Mouse (Mus musculus) megakaryocyte, adult 5-6 weeks (primary cell): Measurements from ENCODE around the gene Plekhg1. TPM values are rescaled to one million over a fixed set of nuclear protein-coding genes. Genes with fewer than 3 reads are reported as not detected.

Experiments used
- ATAC-seq: 2 replicates; pipeline ENCODE4 v1.8.0; 2016; ENCODE audit warnings: mild to moderate bottlenecking, inconsistent platforms; ENCODE audit not compliant: poor library complexity, severe bottlenecking
- total RNA-seq, 2 experiments: library from RNA; stranded (forward) in 1 of 2; stranded (reverse) in 1 of 2; fragments of 153-499, 151-499 nt in 1 of 2; fragments of 221-1000, 200-1000 nt in 1 of 2; gene quantifications; 2 replicates each; pipeline versions ENCODE4 v1.2.3 to v1.2.4; 2015 to 2017

Plekhg1 gene
- total RNA-seq, 2 experiments from 2014 or later = 16.3 to 20.8 TPM

- no peak for ATAC-seq
Measured at GRCm38 (mm10) chr10:3818940-3819701, 79.0 kb downstream of the Plekhg1 start.

GRCm38 (mm10) chr10:3823826-3824225, 83.7 kb downstream of the Plekhg1 start:
- no peak for ATAC-seq

- ATAC-seq = no peak
Measured at GRCm38 (mm10) chr10:3826043-3826442, 85.9 kb downstream of the Plekhg1 start.

DNA sequence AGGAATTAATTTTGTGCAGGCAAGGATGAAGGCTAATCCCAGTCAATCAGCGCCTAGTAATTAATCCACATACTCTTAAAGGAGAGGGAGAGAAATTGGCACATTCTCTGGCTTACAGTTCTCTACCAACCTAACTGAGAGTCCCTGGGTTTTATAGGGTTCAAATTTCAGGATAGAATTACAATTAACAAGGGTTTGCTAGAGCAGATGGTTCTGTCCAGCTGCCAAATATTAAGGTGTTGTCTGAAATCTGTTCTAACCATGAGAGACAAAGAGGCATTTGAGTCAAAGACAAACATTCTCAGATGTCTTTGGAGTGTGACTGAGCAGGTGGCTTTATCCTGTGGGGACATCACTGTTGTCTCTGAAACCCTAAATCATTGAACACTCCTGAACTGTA, 87.2 kb downstream of the Plekhg1 start:
- ATAC-seq = no peak

DNA sequence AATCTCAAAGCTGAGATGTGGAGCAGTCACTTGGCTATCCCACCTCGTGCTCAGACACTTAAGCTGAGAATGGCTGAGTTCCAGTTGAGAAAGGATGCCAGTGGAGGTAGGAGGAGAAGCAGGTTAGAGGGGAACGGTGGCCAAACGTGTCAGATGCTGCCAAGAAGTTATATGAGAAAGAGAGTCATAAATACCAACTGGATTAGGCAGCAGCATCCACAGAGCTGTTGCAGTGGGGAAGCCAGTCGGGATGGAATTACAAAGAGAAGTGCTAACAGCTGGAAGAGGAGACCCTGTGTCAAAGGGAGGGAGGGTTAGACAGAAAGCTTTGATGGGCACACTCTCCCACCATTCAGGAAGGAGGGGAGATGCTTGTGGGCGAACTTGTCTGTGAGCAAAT, 89.3 kb downstream of the Plekhg1 start:
- ATAC-seq = no peak

DNA sequence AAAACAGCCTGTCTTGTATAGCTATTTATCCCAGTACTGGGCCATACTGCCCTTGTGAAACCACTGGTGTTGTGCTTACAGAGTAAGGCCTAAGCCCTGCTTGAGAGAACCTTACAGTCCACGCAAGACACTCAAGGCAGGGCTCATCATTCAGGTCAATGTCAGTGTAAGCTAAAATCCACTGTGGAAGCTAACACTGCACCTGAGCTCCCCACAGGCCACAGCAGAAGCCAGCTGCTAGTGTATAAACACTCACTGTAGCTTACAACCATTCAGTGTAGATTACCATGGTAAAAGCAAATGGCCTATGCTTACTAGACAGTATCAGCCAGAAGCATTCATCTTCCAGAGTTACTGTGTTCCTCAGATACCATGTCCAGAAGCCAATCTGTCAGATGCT, 90.5 kb downstream of the Plekhg1 start:
- no peak for ATAC-seq

DNA sequence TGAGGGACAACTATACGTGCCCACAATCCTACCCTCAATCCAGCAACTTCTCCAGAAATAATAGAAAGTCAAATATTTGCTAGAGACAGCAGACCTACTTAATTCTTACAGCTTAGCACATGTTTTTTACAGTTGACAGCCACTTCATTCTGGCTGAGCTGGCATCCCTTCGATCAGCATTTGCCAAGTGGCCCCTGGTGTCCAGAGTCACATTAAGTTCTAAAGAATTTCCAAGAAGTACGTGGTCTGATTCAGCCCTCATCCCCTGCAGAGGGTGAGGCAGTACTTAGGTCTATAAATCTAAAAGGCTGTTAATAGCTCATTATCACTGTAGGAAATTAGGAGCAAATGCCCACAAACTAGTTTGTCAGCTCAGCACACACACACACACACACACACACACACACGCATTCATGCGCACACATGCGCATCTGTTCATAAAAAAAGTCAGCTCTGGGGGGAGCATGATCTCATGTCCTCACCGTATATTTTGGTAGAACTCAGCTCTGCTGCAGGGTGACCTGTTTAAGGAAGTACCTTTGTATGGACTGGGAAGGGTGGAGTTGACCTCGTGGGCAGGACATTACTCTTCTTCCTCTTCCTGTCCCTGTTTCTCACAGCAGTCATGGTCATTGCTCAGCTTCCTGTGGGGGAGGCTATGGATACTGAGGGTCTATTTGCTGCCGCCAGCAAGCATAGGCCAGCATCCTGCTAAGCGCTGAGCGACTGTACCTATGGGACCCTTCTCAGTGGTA, 91.6 kb downstream of the Plekhg1 start:
- peak; percentile 98 for ATAC-seq

GRCm38 (mm10) chr10:3834060-3834459, 93.9 kb downstream of the Plekhg1 start:
- ATAC-seq = no peak

- no peak for ATAC-seq
Measured at GRCm38 (mm10) chr10:3834678-3835077, 94.5 kb downstream of the Plekhg1 start.

- ATAC-seq = no peak
Measured at GRCm38 (mm10) chr10:3835616-3836015, 95.5 kb downstream of the Plekhg1 start.

DNA sequence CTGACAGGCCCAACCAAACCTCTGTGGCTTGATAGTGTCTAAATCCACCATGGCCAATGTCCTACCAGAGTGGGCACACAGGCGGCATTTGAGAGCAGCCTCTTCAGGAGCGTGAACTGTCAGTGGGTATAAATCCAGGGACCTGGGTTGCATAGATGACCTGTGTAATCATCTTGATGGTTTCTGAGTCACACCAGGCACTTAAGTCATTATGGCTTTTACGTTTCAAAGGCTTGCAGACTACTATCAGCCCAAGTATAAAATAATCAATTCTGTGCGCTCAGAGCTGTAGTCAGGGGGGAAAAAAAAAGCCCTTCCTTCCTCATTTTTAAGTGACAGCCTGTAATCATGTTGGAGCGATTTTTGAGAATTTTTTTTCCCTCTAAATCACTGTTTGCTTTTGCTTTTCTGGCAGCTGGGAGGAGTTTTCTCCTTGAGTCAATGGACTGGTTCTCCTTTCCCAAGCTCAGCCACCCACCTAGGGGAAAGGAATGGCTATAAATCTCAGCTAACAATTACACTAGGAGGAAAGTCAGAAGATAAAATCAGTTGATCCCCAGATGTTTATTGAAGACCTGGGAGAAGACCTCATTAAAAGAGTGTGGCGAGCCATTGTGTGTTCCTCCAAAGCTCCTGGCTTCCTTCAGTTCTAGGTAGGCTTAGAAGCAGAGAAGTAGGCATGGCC, 99.7 kb downstream of the Plekhg1 start:
- no peak for ATAC-seq

DNA sequence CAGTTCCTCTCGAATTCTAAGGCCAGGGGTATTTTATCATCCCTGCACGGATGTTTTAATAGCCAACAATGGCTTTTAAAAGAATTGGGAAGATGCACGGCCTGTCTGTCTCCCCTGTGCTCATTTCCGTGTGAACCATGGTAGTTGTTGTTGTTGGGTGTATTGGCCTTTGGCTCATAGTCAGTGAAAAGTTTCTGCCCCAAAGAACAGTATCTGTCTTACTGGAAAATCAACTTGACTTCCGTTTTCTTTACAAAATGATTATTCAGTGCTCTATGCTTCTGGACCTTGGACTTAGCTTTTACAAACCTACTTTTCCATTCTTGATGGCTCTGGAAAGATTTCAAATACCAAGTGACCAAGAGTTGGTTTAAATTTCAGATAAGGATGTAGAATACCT, 104.3 kb downstream of the Plekhg1 start:
- ATAC-seq = no peak

DNA sequence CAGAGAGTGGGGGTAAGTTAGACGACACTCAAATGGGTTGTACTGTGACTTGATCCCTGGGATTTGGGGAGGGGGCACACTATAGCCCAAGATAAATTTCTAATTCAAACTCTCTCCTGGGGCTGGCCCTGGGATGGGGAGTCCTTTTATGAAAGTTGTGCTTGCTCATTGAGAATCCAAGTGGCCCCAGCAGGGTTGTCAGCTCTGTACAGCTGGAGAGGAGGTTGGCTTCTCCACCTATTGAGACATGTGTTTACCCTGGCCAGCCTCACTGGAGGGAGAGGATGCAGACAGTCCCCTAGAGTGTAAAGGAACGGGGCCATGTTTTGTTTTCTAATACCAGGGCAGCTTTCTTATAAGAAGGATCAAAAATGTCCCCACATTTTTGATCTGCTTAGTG, 106.9 kb downstream of the Plekhg1 start:
- ATAC-seq = no peak

GRCm38 (mm10) chr10:3851461-3851860, 111.3 kb downstream of the Plekhg1 start:
- no peak for ATAC-seq

- no peak for ATAC-seq
Measured at GRCm38 (mm10) chr10:3852733-3853132, 112.6 kb downstream of the Plekhg1 start.

- no peak for ATAC-seq
Measured at GRCm38 (mm10) chr10:3857912-3858311, 117.7 kb downstream of the Plekhg1 start.

DNA sequence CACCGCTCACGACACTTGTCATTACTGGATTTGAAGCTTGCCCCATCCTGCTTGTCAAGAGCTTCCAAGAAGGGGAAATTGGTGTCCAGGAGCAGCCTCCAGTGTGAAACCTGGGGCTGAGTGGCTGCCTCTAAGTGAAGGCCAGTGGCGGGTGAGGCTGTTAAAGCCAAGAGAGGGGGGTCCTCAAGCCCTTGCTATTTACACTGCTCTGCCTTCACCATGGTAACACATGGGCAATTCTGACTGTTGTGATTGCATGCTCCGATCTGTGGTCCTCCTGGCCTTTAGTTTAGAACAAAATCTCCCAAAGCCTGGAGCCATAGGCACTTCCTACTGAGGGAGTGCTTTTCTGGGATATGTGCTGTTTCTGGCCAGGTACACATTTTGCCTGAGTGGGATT, 118.3 kb downstream of the Plekhg1 start:
- no peak for ATAC-seq

DNA sequence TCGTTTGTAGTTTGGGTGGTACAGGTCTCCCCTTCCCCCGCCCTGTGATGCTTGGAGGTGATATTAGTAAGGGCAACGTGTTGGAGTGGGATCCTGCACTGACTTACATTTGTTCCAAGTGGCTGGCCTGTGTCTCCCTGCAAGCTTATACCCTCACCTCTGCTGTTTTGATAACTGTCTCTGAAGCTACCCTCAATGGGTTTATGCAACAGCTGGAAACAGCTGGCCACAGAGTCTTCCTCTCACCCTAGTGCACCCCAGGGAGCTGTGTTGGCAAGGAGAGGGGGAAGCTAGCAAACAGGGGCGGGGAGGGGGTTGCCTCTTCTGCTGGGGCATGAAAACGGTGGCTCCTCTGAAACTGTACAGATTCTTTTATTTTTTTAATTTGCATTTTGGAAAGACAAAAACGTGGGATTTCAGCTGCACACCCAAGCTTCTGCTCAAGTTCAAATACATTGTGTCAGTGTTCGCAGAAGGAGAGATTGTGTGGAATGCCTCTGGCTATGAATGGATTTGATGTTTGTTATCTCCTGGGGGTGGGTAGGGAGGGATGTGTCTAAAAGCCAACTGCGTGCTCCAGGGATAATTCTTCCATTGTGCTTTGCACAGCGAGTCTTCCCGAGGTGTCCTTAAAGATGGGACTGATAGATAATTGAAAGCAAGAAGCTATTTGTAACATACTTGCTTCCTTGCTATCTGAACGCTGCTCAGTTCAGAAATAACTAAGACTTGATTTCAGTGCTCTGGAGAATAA, 119.0 kb downstream of the Plekhg1 start:
- ATAC-seq = no peak

- 0 out of 2 replicates have a peak, but pooled peaks have one; percentile 27 for ATAC-seq
Measured at GRCm38 (mm10) chr10:3863411-3864195, 123.4 kb downstream of the Plekhg1 start.

- ATAC-seq = no peak
Measured at GRCm38 (mm10) chr10:3864196-3864540, 124.0 kb downstream of the Plekhg1 start.
